Mouse (Mus musculus) midbrain, postnatal 0 days (tissue): ENCODE results near the gene Nxn. TPM values are rescaled to one million over a fixed set of nuclear protein-coding genes. Genes with fewer than 3 reads are reported as not detected.

Experiments
- ATAC-seq: fragments of 200-750 bp; cut with Nextera tagmentation; 2 replicates; pipeline ENCODE4 v1.8.0; 2017; ENCODE audit warnings: moderate number of reproducible peaks, mild to moderate bottlenecking, moderate TSS enrichment, moderate library complexity; ENCODE audit not compliant: low FRiP score
- DNase-seq: peaks from one replicate; pipeline ENCODE4 v3.0.0-alpha.2; 2015; ENCODE audit warnings: low spot score
- H3K27ac ChIP-seq: fragments of 300-500 bp; sonication (generic); 2 replicates; pipeline ENCODE4 v1.5.1; 2014; ENCODE audit warnings: low read depth, mild to moderate bottlenecking, low read length, mixed read lengths
- H3K27me3 ChIP-seq: fragments of 300-500 bp; sonication (generic); 2 replicates; pipeline ENCODE4 v1.6.1; 2014; ENCODE audit warnings: low read length, control low read depth, mixed read lengths; ENCODE audit not compliant: insufficient read depth
- H3K36me3 ChIP-seq: fragments of 300-500 bp; sonication (generic); 2 replicates; pipeline ENCODE4 v1.6.1; 2014; ENCODE audit warnings: low read length, control low read depth, mixed read lengths; ENCODE audit not compliant: insufficient read depth
- H3K4me1 ChIP-seq: fragments of 300-500 bp; sonication (generic); 2 replicates; pipeline ENCODE4 v1.6.1; 2014; ENCODE audit warnings: mild to moderate bottlenecking, control low read depth, antibody characterized with exemption, low read length, mixed read lengths; ENCODE audit not compliant: insufficient read depth
- H3K4me2 ChIP-seq: fragments of 300-500 bp; sonication (generic); 2 replicates; pipeline ENCODE4 v1.6.1; 2014; ENCODE audit warnings: low read depth, mild to moderate bottlenecking, low read length, mixed read lengths; ENCODE audit not compliant: poor library complexity, severe bottlenecking
- H3K4me3 ChIP-seq: fragments of 300-500 bp; sonication (generic); 2 replicates; pipeline ENCODE4 v1.5.1; 2014; ENCODE audit warnings: low read depth, mild to moderate bottlenecking, low read length, moderate library complexity
- H3K9ac ChIP-seq: fragments of 300-500 bp; sonication (generic); replicated peaks from 2 replicates; pipeline ENCODE4 v1.6.1; 2014; ENCODE audit warnings: mild to moderate bottlenecking, low read length, moderate library complexity, mixed read lengths; ENCODE audit not compliant: poor library complexity, severe bottlenecking
- H3K9me3 ChIP-seq: fragments of 300-500 bp; sonication (generic); 2 replicates; pipeline ENCODE4 v1.6.1; 2016; ENCODE audit warnings: low read length, control low read depth
- CTCF ChIP-seq: IDR thresholded peaks from 2 replicates; pipeline ENCODE4 v1.5.1; 2016; ENCODE audit warnings: antibody characterized with exemption, mild to moderate bottlenecking
- WGBS: fragments of 180-500 bp; shearing (Covaris S2); extraction: QIAGEN DNeasy Blood & Tissue Kit; methylation state at CpG from one replicate; pipeline ENCODE4 v1.1.7; 2014; 5-methylcytosine and 5-hydroxymethylcytosine counted together
- polyA plus RNA-seq: library from polyadenylated mRNA; unstranded; fragments of >200 nt; fragmentation: Nextera tagmentation; extraction: Ambion mirVana; gene quantifications from 2 replicates; pipeline ENCODE4 v1.2.1, GENCODE M21; 2015
- total RNA-seq: library from RNA; depleted of rRNA; stranded (reverse); fragments of >200 nt; gene quantifications from 2 replicates; pipeline ENCODE4 v1.2.3, GENCODE M21; 2014

The Nxn gene
- total and polyA plus RNA-seq, 2 experiments from 2014 or later: 15.2 to 32.2 TPM

DNA sequence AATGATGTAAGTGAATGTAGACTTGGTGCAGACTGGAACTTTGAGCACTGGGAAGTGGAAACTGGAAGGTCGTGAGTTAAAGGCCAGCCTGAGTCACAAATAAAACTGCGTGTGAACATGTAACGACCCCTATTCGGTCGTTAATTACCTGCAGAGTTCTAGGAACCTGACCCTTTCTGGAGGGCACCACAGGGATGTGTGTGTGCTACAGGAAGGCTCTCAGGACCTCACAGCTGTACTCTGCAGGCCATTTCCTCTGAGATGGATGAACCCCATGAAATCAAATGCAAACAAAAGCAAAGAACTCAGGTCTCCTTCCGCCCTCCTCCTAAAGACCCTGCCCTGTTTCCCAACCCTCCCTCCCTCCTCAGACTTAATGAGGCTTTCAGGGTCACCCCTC, 89.9 kb downstream of the Nxn start:
- no peak for TF ChIP-seq CTCF
- no peaks in the 10 kb centered on the region for H3K4me1 ChIP-seq
- no peak for DNase-seq
- no peak overlapping the region for H3K27ac ChIP-seq
- no peak for ATAC-seq
- H3K27me3 ChIP-seq: no peaks in the 10 kb centered on the region
- H3K9me3 ChIP-seq: no peaks in the 10 kb centered on the region
- no peak overlapping the region for H3K9ac ChIP-seq
- H3K4me2 ChIP-seq: no peak overlapping the region
- H3K4me3 ChIP-seq: no peak overlapping the region
- no peaks in the 10 kb centered on the region for H3K36me3 ChIP-seq
- 60% methylated on average over 6 of the region's 6 CpGs for WGBS

DNA sequence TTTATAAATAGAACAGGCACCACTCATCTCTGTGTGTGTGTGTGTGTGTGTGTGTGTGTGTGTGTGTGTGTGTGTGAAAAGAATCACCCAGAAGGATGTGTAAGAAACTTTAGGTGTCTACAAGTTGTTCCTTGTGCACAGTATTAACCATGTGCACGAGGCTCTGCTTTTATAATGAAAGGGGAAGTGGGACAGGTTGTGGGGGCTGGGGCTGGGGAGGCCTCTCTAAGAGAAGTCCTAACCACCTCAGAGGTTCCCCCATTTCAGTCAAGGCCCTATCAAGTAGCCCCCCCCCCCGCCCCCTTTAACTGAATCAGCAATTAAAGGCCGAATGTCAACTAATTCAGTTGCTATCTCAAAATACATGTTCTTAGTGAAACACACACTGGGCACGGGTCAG, 92.2 kb downstream of the Nxn start:
- Histone ChIP-seq H3K4me1 (no peaks in the 10 kb centered on the region), H3K27me3 (no peaks in the 10 kb centered on the region), H3K36me3 (no peaks in the 10 kb centered on the region), H3K9me3 (no peaks in the 10 kb centered on the region), H3K4me2 (no peak overlapping the region), H3K4me3 (no peak overlapping the region), H3K27ac (no peak overlapping the region), H3K9ac (no peak overlapping the region)
- ATAC-seq (no peak), DNase-seq (no peak)
- 77% methylated on average over 4 of the region's 4 CpGs for WGBS
- TF ChIP-seq CTCF: no peak

DNA sequence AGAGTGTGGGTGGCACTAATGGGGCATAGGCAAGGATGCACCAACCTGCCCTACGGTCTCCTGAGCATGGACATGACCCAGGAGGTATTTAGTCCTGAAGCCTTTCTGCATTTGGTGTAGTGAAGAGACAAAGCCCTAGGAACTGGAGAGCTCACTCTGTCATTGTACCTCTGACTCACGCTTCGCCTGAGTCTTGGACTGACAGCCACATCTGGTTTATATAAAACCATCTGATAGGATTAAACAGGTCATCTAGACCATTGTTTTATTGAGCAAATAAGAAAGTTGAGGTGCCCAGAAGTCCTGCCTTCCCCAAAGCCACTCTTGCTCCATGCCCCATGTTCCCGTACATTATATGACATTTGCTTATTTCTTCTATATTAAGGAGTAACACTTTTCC, 93.4 kb downstream of the Nxn start:
- WGBS: 71% methylated on average over 4 of the region's 4 CpGs
- Histone ChIP-seq H3K4me3 (no peak overlapping the region), H3K9ac (no peak overlapping the region), H3K4me1 (no peaks in the 10 kb centered on the region), H3K36me3 (no peaks in the 10 kb centered on the region), H3K9me3 (no peaks in the 10 kb centered on the region), H3K4me2 (no peak overlapping the region), H3K27me3 (no peaks in the 10 kb centered on the region), H3K27ac (no peak overlapping the region)
- ATAC-seq (no peak), DNase-seq (no peak)
- TF ChIP-seq CTCF: no peak

DNA sequence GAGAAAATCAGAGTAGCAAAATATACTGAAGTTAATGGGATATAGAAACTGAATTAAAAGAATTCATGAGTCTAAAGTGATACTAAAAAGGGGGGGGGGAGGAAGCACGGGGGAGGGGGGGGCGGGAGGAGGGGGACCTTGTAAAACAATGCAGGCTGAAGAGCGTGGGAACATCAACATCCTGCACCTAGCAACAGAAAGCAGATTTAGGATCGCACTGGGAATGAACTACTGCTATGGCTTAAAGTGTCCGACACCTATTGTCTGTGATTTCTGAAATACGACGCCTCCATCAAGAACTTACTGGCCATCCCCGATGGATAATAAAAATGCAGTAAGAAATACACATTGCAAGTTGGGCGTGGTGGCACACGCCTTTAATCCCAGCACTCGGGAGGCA, 95.6 kb downstream of the Nxn start:
- H3K27me3 ChIP-seq: no peaks in the 10 kb centered on the region
- no peaks in the 10 kb centered on the region for H3K36me3 ChIP-seq
- H3K4me3 ChIP-seq: no peak overlapping the region
- no peak overlapping the region for H3K4me2 ChIP-seq
- no peak overlapping the region for H3K27ac ChIP-seq
- no peaks in the 10 kb centered on the region for H3K9me3 ChIP-seq
- no peak for TF ChIP-seq CTCF
- no peak for DNase-seq
- 57% methylated on average over 10 of the region's 11 CpGs for WGBS
- no peak overlapping the region for H3K9ac ChIP-seq
- no peak for ATAC-seq
- H3K4me1 ChIP-seq: no peaks in the 10 kb centered on the region

DNA sequence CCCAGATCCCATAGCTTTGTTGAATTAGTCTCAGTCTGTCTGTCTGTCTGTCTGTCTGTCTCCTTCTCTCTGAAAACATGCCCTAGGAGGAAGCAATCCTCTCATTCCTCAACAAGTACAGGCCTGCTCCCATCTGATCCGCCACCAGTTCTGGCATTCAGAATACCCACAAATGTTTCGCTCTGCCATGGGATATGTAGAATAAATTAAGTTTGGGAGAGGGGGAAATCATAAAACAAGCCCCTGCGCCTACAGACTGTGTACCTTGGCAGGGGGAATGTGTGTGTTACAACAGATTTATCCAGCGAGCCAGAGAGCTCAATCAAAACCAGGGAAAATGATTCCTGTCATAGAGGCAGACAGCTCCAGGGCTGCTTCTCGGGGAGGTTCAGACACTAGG, 98.1 kb downstream of the Nxn start:
- no peak for TF ChIP-seq CTCF
- no peaks in the 10 kb centered on the region for H3K36me3 ChIP-seq
- H3K9ac ChIP-seq: no peak overlapping the region
- H3K4me1 ChIP-seq: no peaks in the 10 kb centered on the region
- ATAC-seq (no peak), DNase-seq (no peak)
- 85% methylated on average over 5 of the region's 5 CpGs for WGBS
- H3K4me2 ChIP-seq: no peak overlapping the region
- no peak overlapping the region for H3K27ac ChIP-seq
- no peaks in the 10 kb centered on the region for H3K9me3 ChIP-seq
- H3K27me3 ChIP-seq: no peaks in the 10 kb centered on the region
- no peak overlapping the region for H3K4me3 ChIP-seq

DNA sequence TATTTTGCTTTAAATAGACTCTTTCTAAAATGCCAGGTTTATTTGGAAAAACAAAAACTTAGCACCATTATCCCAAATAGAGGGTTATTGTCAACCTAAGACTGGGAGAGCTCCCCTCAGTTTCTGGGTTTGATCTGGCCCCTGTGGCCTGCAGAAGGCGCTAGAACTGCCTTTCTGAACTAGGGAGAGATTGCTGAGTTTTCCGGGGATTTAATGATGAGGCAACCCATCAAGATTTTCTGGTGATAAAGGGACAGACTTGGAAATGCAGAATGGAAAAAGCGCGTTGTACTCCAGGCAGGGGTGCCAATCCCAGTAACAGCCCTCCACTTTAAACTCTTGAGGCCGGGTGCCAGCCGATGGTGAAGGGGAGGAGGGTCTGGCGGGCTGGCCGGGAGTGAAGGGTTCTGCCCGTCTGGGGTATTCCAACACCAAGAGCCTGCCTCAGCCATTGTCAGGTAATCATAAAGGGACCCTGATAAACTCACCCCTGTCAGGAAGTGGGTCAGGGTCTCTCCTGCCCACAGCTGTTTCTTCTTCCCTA, 100.4 kb downstream of the Nxn start:
- Histone ChIP-seq H3K9me3 (no peaks in the 10 kb centered on the region), H3K4me1 (peaks cover 3% of the 10 kb centered on the region; the same call in 1 of the 2 replicates), H3K27me3 (no peaks in the 10 kb centered on the region), H3K36me3 (no peaks in the 10 kb centered on the region), H3K27ac (no peak overlapping the region), H3K4me3 (no peak overlapping the region), H3K4me2 (no peak overlapping the region), H3K9ac (no peak overlapping the region)
- DNase-seq (no peak), ATAC-seq (no peak)
- 58% methylated on average over 9 of the region's 9 CpGs for WGBS
- TF ChIP-seq CTCF: peak; percentile 43
